Mouse (Mus musculus): ENCODE measurements around the gene Cmss1.

- no peak for TF ChIP-seq POLR2A (IDR thresholded peaks at IDR 0.05; ENCODE audit: borderline replicate concordance, low read depth, low read length)
- TF ChIP-seq CTCF (IDR thresholded peaks at IDR 0.05; ENCODE audit: low read depth, low read length) = no peak
Observed at GRCm38 (mm10) chr16:57402910-57403309, 203.8 kb downstream of the Cmss1 start.

All from bone marrow macrophage, adult 2 months (primary cell).